23 mouse cellular contexts compared by ENCODE assay signal in genomic region chr15:86305290-86305689, GRCm38 (mm10).
"Had no signal": no experiment of that assay in that cellular context is flagged by ENCODE, and none has a peak within 500 bp of the region (broad histone marks: within the 10 kb centered on the region; RNA-seq: fewer than 3 reads in every experiment).

No protein-coding gene starts in this region.

- DNase-seq: gastrocnemius, postnatal 14 days; gastrocnemius, postnatal 36 days; heart, adult 11 months; heart, adult 2 months; heart, postnatal 14 days; heart, postnatal 36 days; kidney, adult 11 months; kidney, adult 2 months; kidney, adult 9 months; kidney, postnatal 14 days; kidney, postnatal 36 days; layer of hippocampus, postnatal 36 days; left cerebral cortex, postnatal 4 days had no signal

- H3K36me3 ChIP-seq: heart, embryonic 15.5 days had no signal

- H3K4me3 ChIP-seq: heart, adult 2 months; heart, embryonic 13.5 days; heart, embryonic 15.5 days; hindbrain, embryonic 13.5 days; hindbrain, embryonic 15.5 days; kidney, embryonic 15.5 days; limb, embryonic 13.5 days; limb, embryonic 15.5 days had no signal

- H3K4me2 ChIP-seq: heart, embryonic 11.5 days; heart, embryonic 13.5 days; heart, embryonic 15.5 days; hindbrain, embryonic 13.5 days; hindbrain, embryonic 15.5 days; kidney, embryonic 15.5 days; limb, embryonic 13.5 days; limb, embryonic 15.5 days had no signal

- H3K4me1 ChIP-seq: heart, embryonic 13.5 days; heart, embryonic 15.5 days; hindbrain, embryonic 13.5 days; hindbrain, embryonic 15.5 days; kidney, embryonic 15.5 days; limb, embryonic 13.5 days; limb, embryonic 15.5 days had no signal

- H3K27ac ChIP-seq: heart, adult 2 months; heart, embryonic 13.5 days; heart, embryonic 15.5 days; hindbrain, embryonic 13.5 days; hindbrain, embryonic 15.5 days; hindbrain, postnatal 0 days; kidney, embryonic 15.5 days; kidney, postnatal 0 days; limb, embryonic 13.5 days; limb, embryonic 15.5 days had no signal

- H3K27me3 ChIP-seq: heart, embryonic 13.5 days; heart, embryonic 15.5 days; hindbrain, embryonic 13.5 days; hindbrain, embryonic 15.5 days; kidney, embryonic 15.5 days; limb, embryonic 13.5 days; limb, embryonic 15.5 days had no signal
